Mouse (Mus musculus): ENCODE results near the gene Secisbp2. TPM values are rescaled to one million over a fixed set of nuclear protein-coding genes. Genes with fewer than 3 reads are reported as not detected.

Gene Secisbp2
- polyA plus RNA-seq, 1 experiment from 2014 or later, result 27.7 TPM

GRCm38 (mm10) chr13:51677630-51678185 lies 26.2 kb downstream of the Secisbp2 start:
- 81% methylated on average over 7 of the region's 7 CpGs for WGBS
- H3K4me2 ChIP-seq (ENCODE audit: low read length), result no peak overlapping the region
- ATAC-seq (ENCODE audit: insufficient number of reproducible peaks, insufficient read depth, low FRiP score, low read depth), result no peak
- peaks cover 0 to 4% of the 10 kb centered on the region in 2 experiments; a peak in 1 of 4 replicates for H3K4me1 ChIP-seq (ENCODE audit: control insufficient read depth in 2 of 2, insufficient read depth in 2 of 2, low read length in 2 of 2)
- H3K27me3 ChIP-seq (ENCODE audit: control insufficient read depth, insufficient read depth, low read length), result no peaks in the 10 kb centered on the region
- H3K9ac ChIP-seq (ENCODE audit: low read length), result no peak overlapping the region
- H3K9me3 ChIP-seq (ENCODE audit: control insufficient read depth, low read length), result no peaks in the 10 kb centered on the region
- H3K36me3 ChIP-seq (ENCODE audit: control insufficient read depth, insufficient read depth, low read length), result peaks cover 99% of the 10 kb centered on the region
- H3K27ac ChIP-seq (replicated peaks in 1 of 2; ENCODE audit: control insufficient read depth in 1 of 2, insufficient read depth in 1 of 2, low read depth in 2 of 2, low read length in 2 of 2), result no peak overlapping the region
- no peak overlapping the region for H3K4me3 ChIP-seq (ENCODE audit: control insufficient read depth in 1 of 2, insufficient read depth in 1 of 2, low read depth in 1 of 2, low read length in 2 of 2)

GRCm38 (mm10) chr13:51678687-51679086 lies 27.2 kb downstream of the Secisbp2 start:
- no peaks in the 10 kb centered on the region for H3K27me3 ChIP-seq (ENCODE audit: control insufficient read depth, insufficient read depth, low read length)
- H3K4me2 ChIP-seq (ENCODE audit: low read length), result no peak overlapping the region
- no peak for ATAC-seq (ENCODE audit: insufficient number of reproducible peaks, insufficient read depth, low FRiP score, low read depth)
- H3K36me3 ChIP-seq (ENCODE audit: control insufficient read depth, insufficient read depth, low read length), result peaks cover 100% of the 10 kb centered on the region
- no peaks in the 10 kb centered on the region for H3K9me3 ChIP-seq (ENCODE audit: control insufficient read depth, low read length)
- H3K27ac ChIP-seq (replicated peaks in 1 of 2; ENCODE audit: control insufficient read depth in 1 of 2, insufficient read depth in 1 of 2, low read depth in 2 of 2, low read length in 2 of 2), result no peak overlapping the region
- H3K4me1 ChIP-seq (ENCODE audit: control insufficient read depth in 2 of 2, insufficient read depth in 2 of 2, low read length in 2 of 2), result peaks cover 0 to 4% of the 10 kb centered on the region in 2 experiments; a peak in 1 of 4 replicates
- WGBS, result 86% methylated on average over 6 of the region's 6 CpGs
- no peak overlapping the region for H3K4me3 ChIP-seq (ENCODE audit: control insufficient read depth in 1 of 2, insufficient read depth in 1 of 2, low read depth in 1 of 2, low read length in 2 of 2)
- H3K9ac ChIP-seq (ENCODE audit: low read length), result no peak overlapping the region

GRCm38 (mm10) chr13:51679332-51679731 lies 27.8 kb downstream of the Secisbp2 start:
- H3K36me3 ChIP-seq (ENCODE audit: control insufficient read depth, insufficient read depth, low read length), result peaks cover 100% of the 10 kb centered on the region
- 34% methylated on average over 4 of the region's 4 CpGs for WGBS
- ATAC-seq (ENCODE audit: insufficient number of reproducible peaks, insufficient read depth, low FRiP score, low read depth), result 0 out of 2 replicates have a peak, but pooled peaks have one; percentile 48
- H3K9ac ChIP-seq (ENCODE audit: low read length), result no peak overlapping the region
- H3K4me3 ChIP-seq (ENCODE audit: control insufficient read depth in 1 of 2, insufficient read depth in 1 of 2, low read depth in 1 of 2, low read length in 2 of 2), result no peak overlapping the region
- H3K4me1 ChIP-seq (ENCODE audit: control insufficient read depth in 2 of 2, insufficient read depth in 2 of 2, low read length in 2 of 2), result peaks cover 0 to 4% of the 10 kb centered on the region in 2 experiments; a peak in 1 of 4 replicates
- no peaks in the 10 kb centered on the region for H3K27me3 ChIP-seq (ENCODE audit: control insufficient read depth, insufficient read depth, low read length)
- no peak overlapping the region for H3K4me2 ChIP-seq (ENCODE audit: low read length)
- H3K27ac ChIP-seq (replicated peaks in 1 of 2; ENCODE audit: control insufficient read depth in 1 of 2, insufficient read depth in 1 of 2, low read depth in 2 of 2, low read length in 2 of 2), result no peak overlapping the region
- H3K9me3 ChIP-seq (ENCODE audit: control insufficient read depth, low read length), result no peaks in the 10 kb centered on the region

GRCm38 (mm10) chr13:51681076-51681475 lies 29.6 kb downstream of the Secisbp2 start:
- WGBS, result 54% methylated on average over 5 of the region's 5 CpGs
- H3K9me3 ChIP-seq (ENCODE audit: control insufficient read depth, low read length), result no peaks in the 10 kb centered on the region
- H3K9ac ChIP-seq (ENCODE audit: low read length), result no peak overlapping the region
- H3K4me3 ChIP-seq (ENCODE audit: control insufficient read depth in 1 of 2, insufficient read depth in 1 of 2, low read depth in 1 of 2, low read length in 2 of 2), result no peak overlapping the region
- H3K4me2 ChIP-seq (ENCODE audit: low read length), result no peak overlapping the region
- no peaks in the 10 kb centered on the region for H3K27me3 ChIP-seq (ENCODE audit: control insufficient read depth, insufficient read depth, low read length)
- H3K4me1 ChIP-seq (ENCODE audit: control insufficient read depth in 2 of 2, insufficient read depth in 2 of 2, low read length in 2 of 2), result peaks cover 0 to 4% of the 10 kb centered on the region in 2 experiments; a peak in 1 of 4 replicates
- peaks cover 100% of the 10 kb centered on the region for H3K36me3 ChIP-seq (ENCODE audit: control insufficient read depth, insufficient read depth, low read length)
- H3K27ac ChIP-seq (replicated peaks in 1 of 2; ENCODE audit: control insufficient read depth in 1 of 2, insufficient read depth in 1 of 2, low read depth in 2 of 2, low read length in 2 of 2), result no peak overlapping the region
- no peak for ATAC-seq (ENCODE audit: insufficient number of reproducible peaks, insufficient read depth, low FRiP score, low read depth)

- no peaks in the 10 kb centered on the region for H3K27me3 ChIP-seq (ENCODE audit: control insufficient read depth, insufficient read depth, low read length)
- H3K9me3 ChIP-seq (ENCODE audit: control insufficient read depth, low read length), result no peaks in the 10 kb centered on the region
- peaks cover 100% of the 10 kb centered on the region for H3K36me3 ChIP-seq (ENCODE audit: control insufficient read depth, insufficient read depth, low read length)
- no peak overlapping the region for H3K4me3 ChIP-seq (ENCODE audit: control insufficient read depth in 1 of 2, insufficient read depth in 1 of 2, low read depth in 1 of 2, low read length in 2 of 2)
- H3K27ac ChIP-seq (replicated peaks in 1 of 2; ENCODE audit: control insufficient read depth in 1 of 2, insufficient read depth in 1 of 2, low read depth in 2 of 2, low read length in 2 of 2), result no peak overlapping the region
- H3K4me1 ChIP-seq (ENCODE audit: control insufficient read depth in 2 of 2, insufficient read depth in 2 of 2, low read length in 2 of 2), result peaks cover 0 to under 1% of the 10 kb centered on the region in 2 experiments; a peak in 1 of 4 replicates
- no peak for ATAC-seq (ENCODE audit: insufficient number of reproducible peaks, insufficient read depth, low FRiP score, low read depth)
- H3K4me2 ChIP-seq (ENCODE audit: low read length), result no peak overlapping the region
- no peak overlapping the region for H3K9ac ChIP-seq (ENCODE audit: low read length)
- WGBS, result 93% methylated on average over 8 of the region's 8 CpGs
Observed at GRCm38 (mm10) chr13:51681634-51682033, 30.1 kb downstream of the Secisbp2 start.

GRCm38 (mm10) chr13:51685290-51685966 lies 33.9 kb downstream of the Secisbp2 start:
- no peak overlapping the region for H3K9ac ChIP-seq (ENCODE audit: low read length)
- H3K9me3 ChIP-seq (ENCODE audit: control insufficient read depth, low read length), result no peaks in the 10 kb centered on the region
- WGBS, result 77% methylated on average over 7 of the region's 7 CpGs
- no peak for ATAC-seq (ENCODE audit: insufficient number of reproducible peaks, insufficient read depth, low FRiP score, low read depth)
- H3K36me3 ChIP-seq (ENCODE audit: control insufficient read depth, insufficient read depth, low read length), result peaks cover 82% of the 10 kb centered on the region
- H3K27ac ChIP-seq (replicated peaks in 1 of 2; ENCODE audit: control insufficient read depth in 1 of 2, insufficient read depth in 1 of 2, low read depth in 2 of 2, low read length in 2 of 2), result no peak overlapping the region
- H3K4me1 ChIP-seq (ENCODE audit: control insufficient read depth in 2 of 2, insufficient read depth in 2 of 2, low read length in 2 of 2), result peaks cover 9 to 15% of the 10 kb centered on the region in 2 experiments
- H3K4me3 ChIP-seq (ENCODE audit: control insufficient read depth in 1 of 2, insufficient read depth in 1 of 2, low read depth in 1 of 2, low read length in 2 of 2), result no peak overlapping the region
- no peak overlapping the region for H3K4me2 ChIP-seq (ENCODE audit: low read length)
- H3K27me3 ChIP-seq (ENCODE audit: control insufficient read depth, insufficient read depth, low read length), result no peaks in the 10 kb centered on the region

- no peak for ATAC-seq (ENCODE audit: insufficient number of reproducible peaks, insufficient read depth, low FRiP score, low read depth)
- Histone ChIP-seq H3K4me2 (ENCODE audit: low read length) (no peak overlapping the region), H3K4me1 (ENCODE audit: control insufficient read depth in 2 of 2, insufficient read depth in 2 of 2, low read length in 2 of 2) (peaks cover 9 to 16% of the 10 kb centered on the region in 2 experiments), H3K9me3 (ENCODE audit: control insufficient read depth, low read length) (no peaks in the 10 kb centered on the region), H3K27ac (replicated peaks in 1 of 2; ENCODE audit: control insufficient read depth in 1 of 2, insufficient read depth in 1 of 2, low read depth in 2 of 2, low read length in 2 of 2) (no peak overlapping the region), H3K9ac (ENCODE audit: low read length) (no peak overlapping the region), H3K36me3 (ENCODE audit: control insufficient read depth, insufficient read depth, low read length) (peaks cover 75% of the 10 kb centered on the region), H3K27me3 (ENCODE audit: control insufficient read depth, insufficient read depth, low read length) (no peaks in the 10 kb centered on the region), H3K4me3 (ENCODE audit: control insufficient read depth in 1 of 2, insufficient read depth in 1 of 2, low read depth in 1 of 2, low read length in 2 of 2) (no peak overlapping the region)
- 90% methylated on average over 5 of the region's 5 CpGs for WGBS
Observed at GRCm38 (mm10) chr13:51686966-51687365, 35.5 kb downstream of the Secisbp2 start.

Data from heart, embryonic 14.5 days (tissue).